Mouse (Mus musculus) small intestine, adult 2 months (tissue): ENCODE data around the gene Hoxb8. TPM values are rescaled to one million over a fixed set of nuclear protein-coding genes. Genes with fewer than 3 reads are reported as not detected.

Experiments used
- H3K27ac ChIP-seq: fragments of 200-500 bp; 2 replicates; pipeline ENCODE4 v1.5.1; 2012; ENCODE audit warnings: low read depth, low read length, control low read depth, inconsistent platforms; ENCODE audit not compliant: insufficient read depth
- H3K27me3 ChIP-seq: fragments of 200-500 bp; 2 replicates; pipeline ENCODE4 v1.6.1; 2012; ENCODE audit warnings: mild to moderate bottlenecking, moderate library complexity, low read length, inconsistent platforms; ENCODE audit not compliant: control insufficient read depth, insufficient read depth
- H3K36me3 ChIP-seq: fragments of 200-500 bp; 2 replicates; pipeline ENCODE4 v1.6.1; 2012; ENCODE audit warnings: mild to moderate bottlenecking, low read length, control low read depth, inconsistent platforms; ENCODE audit not compliant: control insufficient read depth, insufficient read depth
- H3K4me1 ChIP-seq: fragments of 200-500 bp; 2 replicates; pipeline ENCODE4 v1.6.1; 2012; ENCODE audit warnings: low read length, inconsistent platforms, mixed read lengths; ENCODE audit not compliant: control insufficient read depth, insufficient read depth, insufficient read length
- H3K4me3 ChIP-seq: fragments of 200-500 bp; 2 replicates; pipeline ENCODE4 v1.5.1; 2012; ENCODE audit warnings: low read depth, mild to moderate bottlenecking, control low read depth, inconsistent platforms, low read length, moderate library complexity
- CTCF ChIP-seq: fragments of 200-500 bp; IDR thresholded peaks from 2 replicates; pipeline ENCODE4 v1.5.1; 2012; ENCODE audit warnings: low read depth, mild to moderate bottlenecking, control low read depth, inconsistent platforms, low read length, moderate library complexity, mixed read lengths; ENCODE audit not compliant: insufficient replicate concordance, insufficient read length; ENCODE audit errors: extremely low read depth
- POLR2A ChIP-seq: fragments of 200-500 bp; IDR thresholded peaks from 2 replicates; pipeline ENCODE4 v1.6.1; 2012; ENCODE audit warnings: low read depth, mild to moderate bottlenecking, control low read depth, inconsistent platforms, low read length, moderate library complexity
- WGBS: fragments of 180-500 bp; shearing (Covaris S2); methylation state at CpG from one replicate; pipeline ENCODE4 v1.1.7; 2018; 5-methylcytosine and 5-hydroxymethylcytosine counted together
- polyA plus RNA-seq: library from polyadenylated mRNA; depleted of rRNA; stranded (reverse); fragments of >200 nt; gene quantifications from 2 replicates; pipeline ENCODE4 v1.2.3, GENCODE M21; 2012

Hoxb8 gene
- polyA plus RNA-seq, 1 experiment, result 5.3 TPM

DNA sequence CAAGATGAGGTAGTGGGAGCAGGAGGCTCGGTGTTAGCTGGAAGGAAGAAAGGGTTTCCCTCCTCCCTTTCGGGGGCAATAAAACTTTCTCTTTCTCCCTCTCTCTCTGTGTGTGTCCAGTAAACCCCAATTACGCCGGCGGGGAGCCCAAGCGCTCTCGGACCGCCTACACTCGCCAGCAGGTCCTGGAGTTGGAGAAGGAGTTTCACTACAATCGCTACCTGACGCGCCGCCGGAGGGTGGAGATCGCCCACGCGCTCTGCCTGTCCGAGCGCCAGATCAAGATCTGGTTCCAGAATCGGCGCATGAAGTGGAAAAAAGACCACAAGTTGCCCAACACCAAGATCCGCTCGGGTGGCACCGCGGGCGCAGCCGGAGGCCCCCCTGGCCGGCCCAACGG is 38.2 kb downstream of the Hoxb8 start:
- H3K4me3 ChIP-seq, result peak overlapping the region; percentile 70
- TF ChIP-seq POLR2A (no peak), CTCF (no peak)
- H3K36me3 ChIP-seq, result peaks cover 2% of the 10 kb centered on the region; the same call in 1 of the 2 replicates
- H3K27me3 ChIP-seq, result peaks cover 30% of the 10 kb centered on the region
- 4% methylated on average over 29 of the region's 29 CpGs for WGBS
- peaks cover 5% of the 10 kb centered on the region; the same call in 1 of the 2 replicates for H3K4me1 ChIP-seq
- peak overlapping the region; percentile 69 for H3K27ac ChIP-seq

DNA sequence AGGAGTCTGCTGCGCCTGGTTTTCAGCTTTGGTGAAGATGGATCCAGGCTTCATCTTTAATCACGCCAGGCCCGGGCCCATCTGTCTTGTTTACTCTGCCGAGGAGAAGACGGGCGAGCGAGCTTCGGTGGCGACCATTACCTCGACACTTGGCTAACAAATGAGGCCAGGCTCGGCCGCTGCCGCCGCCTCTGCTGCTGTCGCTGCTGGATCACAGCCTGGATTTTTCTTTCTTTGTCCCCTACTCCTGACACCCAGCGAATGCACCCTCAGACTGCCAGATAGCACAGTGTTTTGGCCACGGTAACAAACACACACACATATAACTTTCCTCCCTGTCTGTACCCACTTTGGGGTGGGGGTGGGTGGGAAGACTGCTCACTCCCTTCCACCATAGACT is 39.0 kb downstream of the Hoxb8 start:
- peak overlapping the region; percentile 26 for H3K4me3 ChIP-seq
- 24% methylated on average over 17 of the region's 17 CpGs for WGBS

DNA sequence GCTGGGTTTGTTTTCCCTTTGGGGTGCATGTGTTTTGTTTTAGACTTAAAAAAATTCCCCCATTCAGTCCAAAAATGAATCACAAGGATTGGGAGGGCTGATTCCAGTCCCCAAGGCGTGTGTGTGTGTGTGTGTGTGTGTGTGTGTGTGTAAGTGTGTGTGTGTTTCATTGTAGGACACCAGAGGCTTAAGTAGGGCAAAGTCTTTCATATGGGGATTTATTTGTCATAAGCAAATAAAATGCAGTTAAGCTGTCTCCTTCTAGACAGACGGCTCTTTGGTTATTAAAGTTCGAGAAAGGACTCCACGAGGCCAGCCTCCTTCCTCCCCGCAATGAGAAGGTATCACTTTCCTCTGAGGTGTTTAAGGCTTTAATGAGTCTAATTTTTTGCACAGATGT is 40.1 kb downstream of the Hoxb8 start:
- Histone ChIP-seq H3K27me3 (peaks cover 34% of the 10 kb centered on the region), H3K36me3 (peaks cover 2% of the 10 kb centered on the region; the same call in 1 of the 2 replicates), H3K4me3 (no peak overlapping the region), H3K27ac (no peak overlapping the region), H3K4me1 (peaks cover 5% of the 10 kb centered on the region; the same call in 1 of the 2 replicates)
- TF ChIP-seq POLR2A, result no peak
- no peak for TF ChIP-seq CTCF
- 23% methylated on average over 5 of the region's 5 CpGs for WGBS

More for the DNA sequence above, 39.0 kb downstream of the Hoxb8 start:
- Histone ChIP-seq H3K4me1 (peaks cover 5% of the 10 kb centered on the region; the same call in 1 of the 2 replicates), H3K27ac (peak overlapping the region; percentile 49), H3K36me3 (peaks cover 2% of the 10 kb centered on the region; the same call in 1 of the 2 replicates), H3K27me3 (peaks cover 30% of the 10 kb centered on the region)
- TF ChIP-seq CTCF, result no peak
- TF ChIP-seq POLR2A, result no peak

DNA sequence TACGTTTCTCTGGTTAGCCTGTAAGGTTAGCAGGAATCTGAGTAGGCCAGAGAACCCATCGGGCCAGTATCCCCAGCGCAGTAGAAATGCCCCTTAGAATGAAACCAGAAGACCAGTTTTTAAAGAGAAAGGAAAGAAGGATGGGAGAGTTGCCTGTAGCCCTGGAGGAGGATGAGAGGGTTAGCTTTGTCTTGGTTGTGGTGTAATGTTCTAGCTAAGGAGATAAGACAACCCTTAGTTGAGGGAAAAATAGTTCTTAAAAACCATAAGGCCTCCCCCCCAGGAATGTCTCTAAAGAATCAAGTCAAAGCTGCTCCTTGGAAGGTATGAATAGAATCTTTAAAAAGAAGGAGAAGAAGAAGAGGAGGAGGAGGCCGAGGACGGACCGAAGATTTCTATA is 41.0 kb downstream of the Hoxb8 start:
- H3K4me1 ChIP-seq, result peaks cover 5% of the 10 kb centered on the region; the same call in 1 of the 2 replicates
- peak overlapping the region; percentile 45; the same call in 1 of the 2 replicates for H3K27ac ChIP-seq
- peaks cover 2% of the 10 kb centered on the region; the same call in 1 of the 2 replicates for H3K36me3 ChIP-seq
- TF ChIP-seq POLR2A, result no peak
- WGBS, result 61% methylated on average over 6 of the region's 6 CpGs
- peaks cover 34% of the 10 kb centered on the region for H3K27me3 ChIP-seq
- no peak overlapping the region for H3K4me3 ChIP-seq

DNA sequence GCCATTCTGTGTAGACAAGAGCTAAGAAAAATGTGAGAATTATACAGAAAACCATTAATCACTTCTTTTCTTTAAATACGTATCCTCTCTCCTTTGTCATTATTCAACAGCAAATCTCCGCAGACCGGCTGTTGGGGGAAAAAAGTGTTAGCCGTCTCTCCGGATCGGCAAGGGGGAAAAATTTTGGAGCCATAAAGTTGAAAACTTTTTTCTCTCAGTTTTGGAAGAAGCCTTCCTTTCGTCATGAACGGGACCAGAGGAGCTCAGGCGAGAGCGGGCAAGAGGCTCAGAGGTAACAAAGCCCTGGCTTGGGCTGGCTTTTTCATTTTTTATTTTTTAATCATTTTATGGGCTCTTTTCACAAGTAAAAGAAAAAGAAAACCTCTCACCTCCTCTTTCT is 41.4 kb downstream of the Hoxb8 start, which contains the start of gene Hoxb3:
Gene Hoxb3 (plus strand): TSS at position 173 of the 400 bp plus-strand sequence.
- TF ChIP-seq CTCF, result no peak
- no peak for TF ChIP-seq POLR2A
- Histone ChIP-seq H3K27me3 (peaks cover 30% of the 10 kb centered on the region), H3K36me3 (peaks cover 2% of the 10 kb centered on the region; the same call in 1 of the 2 replicates), H3K27ac (peak within 1 kb of the TSS; percentile 58), H3K4me1 (peaks cover 5% of the 10 kb centered on the region; the same call in 1 of the 2 replicates), H3K4me3 (no peak within 1 kb of the TSS)
- WGBS, result 59% methylated on average over 10 of the region's 10 CpGs

DNA sequence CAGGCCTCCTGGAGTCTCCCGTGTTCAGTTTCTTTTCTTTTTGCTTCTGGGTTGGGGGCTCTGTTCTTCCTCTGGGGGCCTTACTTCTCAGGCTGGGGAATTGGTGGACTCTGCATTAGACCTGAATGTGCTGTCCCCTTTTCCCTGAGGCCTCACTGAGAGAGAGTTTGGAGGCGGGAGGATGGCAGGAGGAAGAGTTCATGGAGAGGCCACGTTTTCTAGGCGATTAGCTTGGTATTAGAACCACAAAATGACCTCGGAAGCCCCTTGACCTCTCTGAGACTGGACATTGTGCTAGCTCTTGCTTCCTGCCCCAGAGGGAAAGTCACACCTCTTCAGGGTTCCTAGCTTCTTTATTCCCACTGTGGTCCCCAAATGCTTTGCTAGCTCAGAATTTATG is 42.4 kb downstream of the Hoxb8 start:
- Histone ChIP-seq H3K27ac (peak overlapping the region; percentile 58), H3K4me3 (no peak overlapping the region), H3K4me1 (peaks cover 5% of the 10 kb centered on the region; the same call in 1 of the 2 replicates), H3K36me3 (peaks cover 2% of the 10 kb centered on the region; the same call in 1 of the 2 replicates), H3K27me3 (peaks cover 21% of the 10 kb centered on the region)
- 45% methylated on average over 5 of the region's 5 CpGs for WGBS
- TF ChIP-seq CTCF (no peak), POLR2A (no peak)

DNA sequence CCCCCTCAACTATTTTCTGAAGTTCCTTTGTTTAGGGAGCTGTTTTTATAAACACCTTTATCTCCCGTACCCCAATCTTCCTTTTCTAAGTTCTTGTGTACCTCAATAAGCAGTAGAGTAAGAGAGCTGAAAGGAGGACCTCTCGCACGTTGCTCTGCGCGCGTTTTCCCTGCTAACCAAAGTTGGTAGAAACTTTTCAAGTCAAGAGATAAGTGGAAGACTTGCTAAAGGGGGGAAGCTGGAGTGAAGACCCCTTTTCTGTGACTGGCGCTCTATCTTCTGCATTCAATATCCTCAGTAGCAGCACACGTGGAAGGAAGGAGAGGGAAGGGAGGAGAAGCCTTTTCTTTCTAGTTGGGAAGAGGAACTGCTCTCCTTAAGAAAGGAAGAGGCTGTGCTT is 43.3 kb downstream of the Hoxb8 start:
- no peak for TF ChIP-seq POLR2A
- no peak for TF ChIP-seq CTCF
- H3K36me3 ChIP-seq, result peaks cover 2% of the 10 kb centered on the region; the same call in 1 of the 2 replicates
- peak overlapping the region; percentile 49 for H3K27ac ChIP-seq
- 50% methylated on average over 8 of the region's 8 CpGs for WGBS
- peaks cover 2% of the 10 kb centered on the region; the same call in 1 of the 2 replicates for H3K4me1 ChIP-seq
- no peak overlapping the region for H3K4me3 ChIP-seq
- H3K27me3 ChIP-seq, result peaks cover 13% of the 10 kb centered on the region
